Mouse (Mus musculus) hindbrain, postnatal 0 days (tissue): ENCODE measurements around the gene Cyp2a5. TPM values are rescaled to one million over a fixed set of nuclear protein-coding genes. Genes with fewer than 3 reads are reported as not detected.
"Not testable (repeated sequence)": the region's sequence is repeated elsewhere in the genome, so short reads cannot be mapped to it uniquely, and the experiment has no call there.

Experiments
- ATAC-seq: fragments of 200-750 bp; cut with Nextera tagmentation; 2 replicates; pipeline ENCODE4 v1.8.0; 2017; ENCODE audit warnings: mild to moderate bottlenecking, moderate TSS enrichment, moderate library complexity
- DNase-seq: peaks from one replicate; pipeline ENCODE4 v3.0.0-alpha.2; 2015; ENCODE audit warnings: low spot score
- H3K27ac ChIP-seq: fragments of 300-500 bp; sonication (generic); 2 replicates; pipeline ENCODE4 v1.5.1; 2014; ENCODE audit warnings: mild to moderate bottlenecking
- H3K27me3 ChIP-seq: fragments of 300-500 bp; sonication (generic); 2 replicates; pipeline ENCODE4 v1.6.1; 2014; ENCODE audit warnings: low read length, mixed read lengths; ENCODE audit not compliant: insufficient read depth
- H3K36me3 ChIP-seq: fragments of 300-500 bp; sonication (generic); 2 replicates; pipeline ENCODE4 v1.6.1; 2014; ENCODE audit warnings: low read length, mixed read lengths; ENCODE audit not compliant: insufficient read depth
- H3K4me1 ChIP-seq: fragments of 300-500 bp; sonication (generic); 2 replicates; pipeline ENCODE4 v1.6.1; 2014; ENCODE audit warnings: antibody characterized with exemption, low read length, mixed read lengths; ENCODE audit not compliant: insufficient read depth
- H3K4me2 ChIP-seq: fragments of 300-500 bp; sonication (generic); 2 replicates; pipeline ENCODE4 v1.6.1; 2014; ENCODE audit warnings: low read depth, mild to moderate bottlenecking, low read length, moderate library complexity, mixed read lengths
- H3K4me3 ChIP-seq: fragments of 300-500 bp; sonication (generic); 2 replicates; pipeline ENCODE4 v1.5.1; 2014; ENCODE audit warnings: low read length
- H3K9ac ChIP-seq: fragments of 300-500 bp; sonication (generic); replicated peaks from 2 replicates; pipeline ENCODE4 v1.6.1; 2014; ENCODE audit warnings: mild to moderate bottlenecking, low read length, moderate library complexity, mixed read lengths
- H3K9me3 ChIP-seq: fragments of 300-500 bp; sonication (generic); 2 replicates; pipeline ENCODE4 v1.6.1; 2016; ENCODE audit warnings: low read length, mixed read lengths
- CTCF ChIP-seq: IDR thresholded peaks from 2 replicates; pipeline ENCODE4 v1.5.1; 2016; ENCODE audit warnings: antibody characterized with exemption, control low read depth, low read depth
- WGBS: fragments of 180-500 bp; shearing (Covaris S2); extraction: QIAGEN DNeasy Blood & Tissue Kit; methylation state at CpG from one replicate; pipeline ENCODE4 v1.1.7; 2014; 5-methylcytosine and 5-hydroxymethylcytosine counted together
- polyA plus RNA-seq: library from polyadenylated mRNA; unstranded; fragments of >200 nt; fragmentation: Nextera tagmentation; extraction: Ambion mirVana; gene quantifications from 2 replicates; pipeline ENCODE4 v1.2.1, GENCODE M21; 2015
- total RNA-seq: library from RNA; depleted of rRNA; stranded (reverse); fragments of >200 nt; gene quantifications from 2 replicates; pipeline ENCODE4 v1.2.3, GENCODE M21; 2014; rRNA removed

The Cyp2a5 gene
- total RNA-seq (0.10 and 2.0 TPM in 2 replicates), polyA plus RNA-seq (0.23 and 0.49 TPM in 2 replicates)

DNA sequence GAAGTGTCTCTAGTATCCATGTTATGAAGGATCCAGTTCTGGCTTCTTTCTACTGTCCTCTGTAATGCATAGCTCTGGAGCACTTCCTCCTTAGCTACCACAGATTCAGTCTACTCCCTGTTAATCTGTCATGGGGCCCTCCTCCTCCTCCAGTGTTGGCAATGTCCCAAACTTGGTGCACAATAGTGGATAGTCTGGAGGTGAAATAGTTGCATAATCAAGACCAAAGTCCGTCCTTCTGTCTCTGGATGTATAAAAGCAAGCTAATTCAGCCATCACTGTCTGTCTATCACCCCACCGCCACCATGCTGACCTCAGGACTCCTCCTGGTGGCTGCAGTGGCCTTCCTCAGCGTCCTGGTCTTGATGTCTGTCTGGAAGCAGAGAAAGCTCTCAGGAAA, at the start of gene Cyp2a5:
Gene Cyp2a5, plus strand, starts transcription at position 247 of the 400 bp plus-strand sequence.
- H3K9ac ChIP-seq, H3K9me3 ChIP-seq, H3K36me3 ChIP-seq, H3K4me3 ChIP-seq, H3K27ac ChIP-seq, DNase-seq, H3K4me1 ChIP-seq, ATAC-seq, H3K27me3 ChIP-seq: not testable (repeated sequence)
- 55% methylated on average over 3 of the region's 3 CpGs for WGBS
- peak within 1 kb of the TSS; percentile 27; the same call in 1 of the 2 replicates for H3K4me2 ChIP-seq

DNA sequence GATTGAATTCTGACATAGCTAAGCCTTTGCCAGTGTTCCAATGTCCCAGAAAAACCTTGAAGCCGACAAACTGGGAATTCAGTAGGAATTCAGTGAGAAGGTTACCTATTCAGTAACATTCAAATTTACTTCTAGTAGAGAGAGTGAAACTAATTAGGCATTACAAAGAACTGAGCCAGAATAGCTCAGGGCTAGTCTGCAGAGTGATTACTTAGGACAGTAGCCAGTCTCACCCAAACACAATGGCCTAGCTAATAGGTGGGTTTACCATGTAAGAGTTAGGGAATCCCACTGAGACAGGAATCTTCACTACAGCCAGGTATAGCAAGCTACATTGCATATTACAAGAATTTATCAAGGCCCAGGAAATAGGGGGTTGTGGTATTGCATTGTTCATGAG, 49.1 kb upstream of the Cyp2a5 start:
- H3K9ac ChIP-seq, H3K4me2 ChIP-seq, ATAC-seq, H3K27me3 ChIP-seq, H3K4me3 ChIP-seq, H3K4me1 ChIP-seq, DNase-seq, H3K36me3 ChIP-seq, H3K9me3 ChIP-seq, H3K27ac ChIP-seq: not testable (repeated sequence)
- WGBS: 48% methylated on average over 1 of the region's 1 CpGs

DNA sequence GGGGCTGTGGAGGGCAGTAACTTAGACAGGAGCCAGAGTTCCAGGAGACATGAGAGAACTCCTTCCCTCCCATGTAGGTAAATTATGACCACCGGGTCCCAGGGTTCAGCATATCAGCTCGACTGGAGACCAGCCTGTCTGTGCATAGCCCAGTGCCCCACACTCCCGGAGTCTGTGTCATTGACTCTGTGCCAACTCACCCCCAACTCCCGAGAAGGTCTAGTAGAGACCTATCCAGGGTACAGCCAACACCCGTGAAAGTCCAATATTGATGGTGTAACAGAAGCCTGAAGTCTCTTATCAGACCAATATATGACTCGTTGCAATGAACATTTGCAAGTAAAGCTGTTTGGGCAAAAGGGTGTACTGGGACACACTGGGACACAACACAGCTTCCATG, 45.1 kb upstream of the Cyp2a5 start:
- Histone ChIP-seq H3K9me3 (no peaks in the 10 kb centered on the region), H3K36me3 (no peaks in the 10 kb centered on the region), H3K27ac (no peak overlapping the region), H3K27me3 (no peaks in the 10 kb centered on the region), H3K4me1 (no peaks in the 10 kb centered on the region), H3K4me2 (no peak overlapping the region), H3K4me3 (no peak overlapping the region), H3K9ac (no peak overlapping the region)
- ATAC-seq (no peak), DNase-seq (no peak)
- 84% methylated on average over 6 of the region's 6 CpGs for WGBS
- no peak for TF ChIP-seq CTCF

DNA sequence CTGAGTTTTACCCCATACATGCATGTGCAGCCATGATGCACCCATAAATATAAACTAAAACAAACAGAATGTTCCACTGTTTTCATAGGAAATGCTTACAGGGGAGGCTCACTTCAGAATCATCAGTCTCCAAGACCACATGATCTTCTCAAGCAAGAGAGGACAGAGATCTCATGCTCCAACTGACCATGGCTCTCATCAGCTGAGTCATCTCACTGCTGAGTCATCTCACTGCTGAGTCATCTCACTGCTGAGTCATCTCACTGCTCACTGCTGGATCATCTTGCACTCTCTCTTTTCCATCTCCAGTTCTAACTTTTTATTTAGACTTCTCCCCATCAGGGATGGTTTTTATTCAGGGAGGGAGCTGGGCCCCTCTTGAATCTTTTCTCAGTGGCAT, 35.0 kb upstream of the Cyp2a5 start:
- H3K27ac ChIP-seq: no peak overlapping the region
- H3K9ac ChIP-seq: no peak overlapping the region
- no peaks in the 10 kb centered on the region for H3K27me3 ChIP-seq
- H3K36me3 ChIP-seq: no peaks in the 10 kb centered on the region
- H3K9me3 ChIP-seq: no peaks in the 10 kb centered on the region
- H3K4me3 ChIP-seq: no peak overlapping the region
- H3K4me2 ChIP-seq: no peak overlapping the region
- ATAC-seq (no peak), DNase-seq (no peak)
- TF ChIP-seq CTCF: no peak
- H3K4me1 ChIP-seq: no peaks in the 10 kb centered on the region

DNA sequence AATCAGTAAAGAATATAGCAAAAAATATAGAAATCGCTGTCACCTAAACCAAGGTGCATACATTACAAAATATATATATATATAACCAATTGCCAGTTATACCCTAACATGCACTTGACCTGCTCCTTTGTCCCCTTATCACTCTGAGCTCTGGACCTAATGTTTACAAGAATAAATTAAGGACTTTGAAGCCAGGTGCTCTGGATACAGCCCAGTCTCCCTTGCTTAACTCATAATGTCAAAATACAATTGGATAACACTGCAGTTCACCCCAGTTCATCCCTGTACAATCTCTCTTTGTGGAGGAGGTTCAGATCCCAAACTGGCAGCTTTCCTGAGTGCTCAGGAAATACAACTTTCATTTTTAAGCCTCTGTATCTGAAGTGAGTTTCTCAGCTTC, 34.1 kb upstream of the Cyp2a5 start:
- H3K4me3 ChIP-seq: no peak overlapping the region
- no peaks in the 10 kb centered on the region for H3K9me3 ChIP-seq
- TF ChIP-seq CTCF: no peak
- DNase-seq (no peak), ATAC-seq (no peak)
- H3K27ac ChIP-seq: no peak overlapping the region
- no peaks in the 10 kb centered on the region for H3K36me3 ChIP-seq
- H3K4me1 ChIP-seq: no peaks in the 10 kb centered on the region
- no peak overlapping the region for H3K9ac ChIP-seq
- H3K4me2 ChIP-seq: no peak overlapping the region
- 91% methylated on average over 1 of the region's 1 CpGs for WGBS
- no peaks in the 10 kb centered on the region for H3K27me3 ChIP-seq

DNA sequence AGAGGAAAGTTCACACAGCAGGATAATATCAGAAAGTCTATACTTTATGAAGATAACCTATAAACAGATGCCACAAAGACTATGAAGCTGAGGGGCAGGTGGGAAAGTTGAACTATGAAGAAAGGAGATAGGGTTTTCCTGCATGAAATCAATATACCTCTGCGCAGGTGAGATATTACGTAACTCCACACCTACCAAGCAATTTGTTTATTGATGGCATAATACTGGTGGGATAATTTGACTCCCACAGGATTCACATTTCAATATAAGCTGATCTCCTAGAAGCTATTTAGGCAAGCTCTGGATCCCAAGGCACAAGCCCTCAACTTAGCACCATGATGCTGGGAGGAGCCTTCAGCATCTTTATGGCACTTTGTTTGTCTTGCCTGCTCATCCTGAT, 26.5 kb upstream of the Cyp2a5 start, which contains the start of gene Cyp2g1:
Gene Cyp2g1, plus strand, starts transcription at position 301 of the 400 bp plus-strand sequence.
- 95% methylated on average over 2 of the region's 2 CpGs for WGBS
- H3K27ac ChIP-seq: no peak within 1 kb of the TSS
- H3K4me2 ChIP-seq: no peak within 1 kb of the TSS
- H3K4me3 ChIP-seq: no peak within 1 kb of the TSS
- no peak for TF ChIP-seq CTCF
- H3K9ac ChIP-seq: no peak within 1 kb of the TSS
- H3K36me3 ChIP-seq: no peaks in the 10 kb centered on the region
- H3K4me1 ChIP-seq: no peaks in the 10 kb centered on the region
- DNase-seq: no peak
- H3K9me3 ChIP-seq: no peaks in the 10 kb centered on the region
- H3K27me3 ChIP-seq: no peaks in the 10 kb centered on the region
- no peak for ATAC-seq

DNA sequence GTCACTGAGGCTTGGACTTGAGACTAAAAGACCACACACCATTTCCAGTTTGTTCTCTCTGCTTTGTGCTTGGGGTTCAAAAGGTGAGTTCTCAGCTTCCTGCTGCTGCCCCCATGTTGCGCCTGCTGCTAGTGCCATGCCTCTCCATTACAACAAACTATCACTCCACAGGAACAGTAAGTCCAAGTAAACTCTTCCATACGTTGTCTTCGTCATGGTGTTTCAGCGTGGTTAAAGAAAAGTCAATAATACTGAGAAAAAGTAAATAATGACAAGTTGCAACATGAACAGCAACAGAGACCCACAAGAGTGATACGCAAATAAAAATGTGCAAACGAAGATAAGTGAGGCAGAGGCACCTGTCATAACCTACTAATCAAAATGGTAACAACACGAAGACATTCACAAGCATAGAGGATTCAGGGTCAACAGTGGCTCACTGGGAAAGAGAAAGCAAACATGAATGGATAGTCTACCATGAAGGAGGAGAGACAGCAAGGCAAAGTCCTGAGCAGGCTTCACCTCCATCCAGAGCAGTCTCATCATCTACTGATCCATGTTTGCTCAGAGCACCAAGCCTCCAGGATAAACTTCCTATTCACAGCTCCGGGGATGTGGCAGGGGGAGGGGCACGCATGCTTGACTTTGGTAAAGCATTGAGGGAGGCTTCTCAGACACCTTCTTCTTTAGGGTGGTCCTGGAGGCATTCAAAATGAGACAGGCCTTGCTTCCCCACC, 3.4 kb upstream of the Cyp2a5 start:
- not testable (repeated sequence) for H3K27me3 ChIP-seq, ATAC-seq, H3K27ac ChIP-seq, H3K4me3 ChIP-seq, DNase-seq, H3K4me2 ChIP-seq, H3K36me3 ChIP-seq, H3K9ac ChIP-seq, H3K4me1 ChIP-seq, H3K9me3 ChIP-seq
- 78% methylated on average over 9 of the region's 9 CpGs for WGBS

DNA sequence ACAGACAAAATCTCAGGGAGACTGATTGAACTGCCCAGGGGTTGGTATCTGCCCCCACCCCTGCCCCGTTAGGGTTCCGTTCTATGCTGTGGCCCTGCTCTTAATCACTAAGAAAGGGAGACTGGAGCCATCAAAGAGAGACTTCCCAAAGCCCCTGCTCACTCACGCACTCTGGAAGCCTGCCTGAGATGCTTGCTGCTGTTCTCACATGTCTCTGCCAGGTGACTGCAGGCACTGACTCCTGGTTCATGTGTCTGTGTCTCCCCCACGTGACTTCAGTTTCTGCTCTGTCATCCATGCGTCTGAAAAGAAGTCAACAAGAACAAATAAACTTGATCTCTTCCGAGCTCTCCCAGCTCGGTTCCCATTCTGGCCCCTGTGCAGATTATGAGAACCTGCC, 2.4 kb upstream of the Cyp2a5 start:
- not testable (repeated sequence) for H3K4me3 ChIP-seq, ATAC-seq, H3K9me3 ChIP-seq, H3K36me3 ChIP-seq, H3K4me1 ChIP-seq, H3K27ac ChIP-seq, H3K9ac ChIP-seq, DNase-seq, H3K27me3 ChIP-seq, H3K4me2 ChIP-seq
- 81% methylated on average over 7 of the region's 7 CpGs for WGBS

DNA sequence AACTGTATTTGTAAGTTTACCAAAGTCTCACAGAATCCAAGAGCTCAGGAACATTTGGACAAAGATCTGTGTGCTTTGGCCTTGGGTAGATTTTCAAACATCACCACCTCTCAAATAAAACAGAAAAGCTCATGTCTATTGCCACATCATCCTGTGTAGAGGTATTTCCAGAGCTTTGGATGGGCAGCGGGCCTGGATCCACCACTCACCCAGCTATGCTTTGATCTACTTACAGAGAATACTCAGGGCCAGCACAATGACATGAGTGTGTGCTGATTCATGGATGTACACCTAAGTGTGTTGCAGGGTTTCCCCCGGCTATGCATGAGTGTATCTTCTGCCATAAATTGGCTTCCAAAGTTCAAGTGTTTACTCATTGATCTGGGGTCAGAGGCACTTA, 8.3 kb downstream of the Cyp2a5 start:
- H3K9me3 ChIP-seq, H3K27ac ChIP-seq, H3K27me3 ChIP-seq, H3K4me1 ChIP-seq, DNase-seq, H3K4me3 ChIP-seq, ATAC-seq, H3K36me3 ChIP-seq, H3K9ac ChIP-seq, H3K4me2 ChIP-seq: not testable (repeated sequence)
- WGBS: 76% methylated on average over 2 of the region's 2 CpGs

DNA sequence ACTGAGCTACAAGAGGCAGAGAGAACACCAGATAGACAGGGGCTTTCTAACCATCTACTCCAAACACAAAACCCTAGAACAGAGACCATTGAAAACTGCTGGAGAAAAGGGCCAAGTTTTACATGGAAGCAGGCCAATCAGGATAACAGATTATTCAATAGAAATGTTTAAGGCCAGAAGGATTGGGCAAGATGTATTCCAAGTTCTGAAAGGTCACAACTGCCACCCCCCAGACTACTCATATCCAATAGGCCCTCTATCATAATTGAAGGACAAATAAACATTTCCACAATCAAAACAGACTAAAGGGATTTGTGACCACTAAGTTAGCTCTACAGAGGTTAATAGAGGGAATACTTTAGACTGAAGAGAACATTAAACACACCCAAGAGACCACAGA, 15.0 kb downstream of the Cyp2a5 start:
- not testable (repeated sequence) for DNase-seq, H3K9ac ChIP-seq, H3K4me2 ChIP-seq, H3K4me1 ChIP-seq, H3K36me3 ChIP-seq, H3K27me3 ChIP-seq, H3K9me3 ChIP-seq, ATAC-seq, H3K27ac ChIP-seq, H3K4me3 ChIP-seq
